Mouse (Mus musculus) spleen, adult 2 months (tissue): Measurements from ENCODE around the gene Ccdc42. TPM values are rescaled to one million over a fixed set of nuclear protein-coding genes. Genes with fewer than 3 reads are reported as not detected.

Source experiments
- DNase-seq, 2 experiments: peaks; one replicate each; pipeline versions ENCODE4 v3.0.0 to v3.0.0-alpha.2; 2012 to 2021; ENCODE audit warnings: low spot score in 2 of 2, low read depth in 1 of 2
- H3K27ac ChIP-seq: fragments of 200-500 bp; 2 replicates; pipeline ENCODE4 v1.5.1; 2012; ENCODE audit warnings: low read length, inconsistent platforms; ENCODE audit not compliant: insufficient read depth
- H3K27me3 ChIP-seq: fragments of 200-500 bp; 2 replicates; pipeline ENCODE4 v1.6.1; 2012; ENCODE audit warnings: mild to moderate bottlenecking, moderate library complexity, low read length, inconsistent platforms; ENCODE audit not compliant: control insufficient read depth, insufficient read depth
- H3K36me3 ChIP-seq: fragments of 200-500 bp; 2 replicates; pipeline ENCODE4 v1.6.1; 2012; ENCODE audit warnings: mild to moderate bottlenecking, low read length, inconsistent platforms; ENCODE audit not compliant: control insufficient read depth, insufficient read depth
- H3K4me1 ChIP-seq: fragments of 200-500 bp; 2 replicates; pipeline ENCODE4 v1.6.1; 2011; ENCODE audit warnings: inconsistent platforms; ENCODE audit not compliant: control insufficient read depth, insufficient read depth, insufficient read length
- H3K4me3 ChIP-seq: fragments of 200-500 bp; 2 replicates; pipeline ENCODE4 v1.5.1; 2011; ENCODE audit warnings: mild to moderate bottlenecking, inconsistent platforms; ENCODE audit not compliant: insufficient read depth, insufficient read length; ENCODE audit errors: extremely low read depth
- CTCF ChIP-seq: fragments of 200-500 bp; IDR thresholded peaks from 2 replicates; pipeline ENCODE4 v1.5.1; 2011; ENCODE audit warnings: mild to moderate bottlenecking, inconsistent platforms; ENCODE audit not compliant: insufficient read depth, insufficient read length, insufficient replicate concordance; ENCODE audit errors: extremely low read depth
- POLR2A ChIP-seq: fragments of 200-500 bp; IDR thresholded peaks from 2 replicates; pipeline ENCODE4 v1.6.1; 2011; ENCODE audit warnings: low read depth, low read length, inconsistent platforms
- WGBS: fragments of 180-500 bp; shearing (Covaris S2); methylation state at CpG from one replicate; pipeline ENCODE4 v1.1.7; 2018; 5-methylcytosine and 5-hydroxymethylcytosine counted together
- polyA plus RNA-seq: library from polyadenylated mRNA; depleted of rRNA; stranded (reverse); fragments of >200 nt; gene quantifications from 2 replicates; pipeline ENCODE4 v1.2.3, GENCODE M21; 2012

Ccdc42 gene
- polyA plus RNA-seq, 1 experiment = 0.13 TPM

DNA sequence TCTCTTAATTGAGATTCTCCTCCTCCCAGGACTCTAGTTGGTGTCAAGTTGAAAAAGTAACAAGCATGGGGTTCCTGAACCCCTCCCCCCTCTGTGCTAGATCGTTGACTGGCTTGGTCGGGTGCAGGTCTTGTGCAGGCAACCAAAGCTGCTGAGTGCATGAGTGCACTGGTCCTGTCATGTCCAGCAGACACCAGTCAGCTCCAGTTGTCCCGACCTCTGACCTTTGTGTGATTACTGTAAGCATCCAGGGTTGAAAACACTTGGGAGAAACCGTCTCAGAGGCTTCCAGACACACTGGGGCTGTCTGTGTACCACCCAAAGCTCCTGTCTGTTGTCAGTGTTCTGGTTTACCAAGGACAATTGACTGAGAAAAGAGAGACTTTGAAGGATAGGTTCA lies 36.5 kb upstream of the Ccdc42 start:
- Histone ChIP-seq H3K27me3 (no peaks in the 10 kb centered on the region), H3K4me3 (no peak overlapping the region), H3K36me3 (no peaks in the 10 kb centered on the region), H3K4me1 (peaks cover 3% of the 10 kb centered on the region; the same call in 1 of the 2 replicates), H3K27ac (no peak overlapping the region)
- no peak for TF ChIP-seq CTCF
- TF ChIP-seq POLR2A = no peak
- 89% methylated on average over 4 of the region's 4 CpGs for WGBS
- DNase-seq = no peak

DNA sequence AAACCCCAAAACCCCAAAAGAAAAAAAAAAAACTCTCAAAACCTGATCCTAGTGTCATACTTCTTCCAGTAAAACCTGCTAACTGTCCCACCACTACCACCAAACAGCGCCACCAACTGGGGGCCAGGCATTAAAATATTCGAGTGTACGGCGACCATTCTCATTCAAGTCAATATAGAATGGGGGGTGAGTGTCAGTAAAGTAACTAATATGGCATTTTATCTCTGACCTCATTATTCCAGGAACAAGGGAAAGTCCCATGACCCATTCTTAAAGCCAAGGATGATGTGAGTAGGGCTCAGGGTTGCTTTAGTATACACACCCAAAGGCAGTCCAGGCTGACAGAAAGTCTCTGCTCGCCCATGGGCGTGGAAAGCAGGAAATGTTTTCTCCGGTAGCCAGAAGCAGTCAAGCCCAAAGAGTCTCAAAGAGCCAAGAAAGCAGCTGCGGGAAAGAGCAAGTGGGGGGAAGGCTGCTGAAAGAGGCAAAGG lies 32.8 kb upstream of the Ccdc42 start:
- Histone ChIP-seq H3K27ac (no peak overlapping the region), H3K36me3 (no peaks in the 10 kb centered on the region), H3K4me1 (no peaks in the 10 kb centered on the region), H3K27me3 (no peaks in the 10 kb centered on the region), H3K4me3 (no peak overlapping the region)
- WGBS = 32% methylated on average over 8 of the region's 8 CpGs
- DNase-seq = peak in 1 of 2 experiments; percentile 49
- TF ChIP-seq POLR2A (no peak), CTCF (no peak)

- TF ChIP-seq CTCF (no peak), POLR2A (no peak)
- no peak within 1 kb of the TSS for H3K4me3 ChIP-seq
- 44% methylated on average over 37 of the region's 37 CpGs for WGBS
- H3K27ac ChIP-seq = no peak within 1 kb of the TSS
- H3K4me1 ChIP-seq = no peaks in the 10 kb centered on the region
- no peak for DNase-seq
- H3K27me3 ChIP-seq = no peaks in the 10 kb centered on the region
- no peaks in the 10 kb centered on the region for H3K36me3 ChIP-seq
Observed at GRCm38 (mm10) chr11:68555918-68556584, 30.8 kb upstream of the Ccdc42 start, which contains the start of gene Mfsd6l. Gene Mfsd6l, plus strand, starts transcription at chr11:68556186.

DNA sequence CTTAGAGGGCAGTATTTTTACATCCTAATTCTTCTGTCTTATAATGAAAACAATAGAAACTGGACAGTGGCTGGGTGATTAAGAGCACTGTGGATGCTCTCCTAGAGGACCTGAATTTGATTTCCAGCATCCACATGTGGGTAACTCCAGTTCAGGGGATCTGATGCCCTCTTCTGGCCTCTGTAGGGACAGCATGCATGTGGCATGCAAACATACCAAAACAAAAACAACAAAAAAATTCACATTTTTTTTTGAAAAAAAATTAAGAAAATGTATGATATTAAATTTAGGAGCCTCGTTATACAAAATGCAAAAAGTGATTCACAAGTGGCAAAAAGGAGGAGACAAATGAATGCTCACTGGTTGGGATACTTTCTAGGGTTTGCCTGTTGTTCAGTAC lies 27.3 kb upstream of the Ccdc42 start:
- H3K4me3 ChIP-seq = no peak overlapping the region
- no peaks in the 10 kb centered on the region for H3K4me1 ChIP-seq
- WGBS = 51% methylated on average over 1 of the region's 1 CpGs
- H3K36me3 ChIP-seq = no peaks in the 10 kb centered on the region
- H3K27ac ChIP-seq = no peak overlapping the region
- no peaks in the 10 kb centered on the region for H3K27me3 ChIP-seq
- no peak for TF ChIP-seq CTCF
- no peak for DNase-seq

GRCm38 (mm10) chr11:68561957-68562950 lies 24.6 kb upstream of the Ccdc42 start:
- no peak for DNase-seq
- no peak overlapping the region for H3K4me3 ChIP-seq
- no peaks in the 10 kb centered on the region for H3K27me3 ChIP-seq
- TF ChIP-seq POLR2A = no peak
- no peak for TF ChIP-seq CTCF
- peaks cover 2% of the 10 kb centered on the region; the same call in 1 of the 2 replicates for H3K4me1 ChIP-seq
- no peaks in the 10 kb centered on the region for H3K36me3 ChIP-seq
- 83% methylated on average over 11 of the region's 11 CpGs for WGBS
- no peak overlapping the region for H3K27ac ChIP-seq

DNA sequence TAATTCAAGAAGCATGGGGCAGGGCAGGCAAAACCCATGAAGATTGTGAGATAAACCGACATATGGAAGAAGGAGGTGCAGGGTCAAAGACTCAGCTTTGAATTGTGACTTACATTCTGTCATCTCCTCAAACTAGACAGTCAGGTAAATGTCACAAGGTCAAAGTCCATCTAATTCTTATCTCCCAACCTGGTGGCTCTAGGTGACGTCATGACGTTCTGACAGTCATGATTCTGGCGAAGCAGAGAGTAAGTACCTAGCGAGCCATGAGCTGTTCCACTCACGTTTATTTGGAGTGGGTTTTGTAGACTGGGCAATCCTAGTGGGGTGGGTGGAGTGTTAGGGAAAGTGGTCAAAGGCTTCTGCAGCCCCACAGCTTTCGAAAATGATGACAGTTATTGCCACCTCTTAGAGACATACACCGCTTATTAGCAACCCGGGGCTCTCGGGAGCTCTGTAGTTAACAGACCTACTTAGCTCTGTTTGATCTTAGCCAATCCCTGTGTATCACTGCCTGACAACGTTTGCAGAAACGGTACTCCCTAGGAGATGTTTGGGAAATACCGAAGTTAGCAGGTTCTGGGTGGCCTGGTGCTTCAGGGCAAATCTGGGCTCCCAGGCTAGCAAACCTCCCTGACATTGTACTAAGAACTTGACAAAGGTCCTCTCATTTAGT lies 22.3 kb upstream of the Ccdc42 start:
- 80% methylated on average over 13 of the region's 13 CpGs for WGBS

More for the DNA sequence above, 22.3 kb upstream of the Ccdc42 start:
- H3K36me3 ChIP-seq = no peaks in the 10 kb centered on the region
- H3K27me3 ChIP-seq = no peaks in the 10 kb centered on the region
- H3K4me3 ChIP-seq = no peak overlapping the region
- no peak for DNase-seq
- H3K4me1 ChIP-seq = peaks cover 2% of the 10 kb centered on the region; the same call in 1 of the 2 replicates
- TF ChIP-seq CTCF = no peak
- no peak for TF ChIP-seq POLR2A
- H3K27ac ChIP-seq = no peak overlapping the region
